Mouse (Mus musculus) ES-CJ7 (cell line): ENCODE measurements around the gene Eef1akmt1.

Experiments used
- DNase-seq: peaks from one replicate; pipeline ENCODE4 v3.0.0; 2011; ENCODE audit warnings: low read depth, low spot score

Eef1akmt1 gene

GRCm38 (mm10) chr14:57547062-57547461, 24.4 kb downstream of the Eef1akmt1 start:
- no peak for DNase-seq

- no peak for DNase-seq
Observed at GRCm38 (mm10) chr14:57546557-57547021, 24.8 kb downstream of the Eef1akmt1 start.

DNA sequence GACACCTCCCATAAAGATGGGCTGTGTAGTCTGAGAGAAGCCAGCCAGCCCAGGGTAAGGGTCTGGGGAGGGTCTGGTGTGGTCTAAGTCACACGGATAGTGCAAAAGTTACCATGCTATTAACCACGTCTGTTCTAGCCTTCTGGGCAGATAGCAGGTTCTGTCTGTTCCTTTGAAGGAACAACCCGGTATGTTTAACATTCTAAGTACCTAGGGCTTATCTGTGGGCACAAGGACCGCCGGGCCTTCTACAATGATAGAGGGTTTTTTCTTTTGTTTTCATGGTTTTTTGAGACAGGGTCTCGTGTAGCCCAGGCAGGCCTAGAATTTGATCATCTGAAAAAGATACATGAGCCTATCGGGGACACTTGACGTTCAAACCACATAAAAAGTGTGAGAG, 25.3 kb downstream of the Eef1akmt1 start:
- DNase-seq, result no peak

DNA sequence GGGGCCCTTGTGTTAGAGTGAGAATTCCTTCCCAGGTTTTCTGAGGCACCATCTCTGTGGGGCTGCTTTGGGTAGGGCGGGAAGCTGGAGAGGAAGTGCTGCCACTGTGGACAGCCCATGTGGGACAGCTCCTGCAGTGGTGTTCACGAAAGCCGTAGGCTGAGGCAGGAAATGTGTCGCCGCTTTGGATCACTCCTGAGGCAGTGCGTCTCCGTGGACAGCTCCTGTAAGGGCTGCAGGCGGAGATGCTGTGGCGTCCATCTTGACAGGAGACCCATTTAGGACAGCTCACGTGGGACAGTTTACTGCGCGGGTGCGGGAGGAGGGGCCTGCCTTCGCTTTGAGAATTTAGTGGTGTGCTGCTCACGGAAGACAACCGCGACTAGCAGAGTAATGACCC, 25.9 kb downstream of the Eef1akmt1 start:
- no peak for DNase-seq

DNA sequence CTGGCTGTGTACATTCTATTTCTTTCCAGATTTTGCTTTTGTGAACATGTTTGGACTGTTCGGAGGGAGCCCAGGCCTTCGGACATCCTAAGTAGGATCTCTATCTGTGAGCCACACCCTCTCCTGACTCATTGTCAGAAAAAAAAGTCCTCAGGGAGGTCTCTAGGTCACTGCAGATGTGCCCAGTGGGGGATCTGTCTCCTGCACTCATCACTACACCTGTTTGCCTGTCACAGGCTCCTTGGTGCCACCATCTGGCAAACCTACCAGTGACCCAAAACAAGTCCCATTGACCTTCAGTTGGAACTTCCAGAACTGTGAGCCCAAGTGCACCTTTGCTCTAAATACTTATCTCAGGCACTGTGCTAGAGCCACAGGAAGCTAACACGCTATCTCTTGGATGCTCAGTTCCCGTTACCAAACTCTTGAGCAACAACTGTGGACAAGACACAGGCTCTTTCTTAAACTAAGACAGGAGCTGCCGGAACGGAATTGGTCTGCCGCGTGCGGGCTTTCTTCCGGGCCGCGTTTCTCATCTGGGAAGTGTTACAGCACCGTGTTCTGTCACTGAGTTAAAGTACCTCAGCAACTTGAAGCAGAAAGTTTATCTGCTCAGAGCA, 27.9 kb downstream of the Eef1akmt1 start:
- peak; percentile 47 for DNase-seq

DNA sequence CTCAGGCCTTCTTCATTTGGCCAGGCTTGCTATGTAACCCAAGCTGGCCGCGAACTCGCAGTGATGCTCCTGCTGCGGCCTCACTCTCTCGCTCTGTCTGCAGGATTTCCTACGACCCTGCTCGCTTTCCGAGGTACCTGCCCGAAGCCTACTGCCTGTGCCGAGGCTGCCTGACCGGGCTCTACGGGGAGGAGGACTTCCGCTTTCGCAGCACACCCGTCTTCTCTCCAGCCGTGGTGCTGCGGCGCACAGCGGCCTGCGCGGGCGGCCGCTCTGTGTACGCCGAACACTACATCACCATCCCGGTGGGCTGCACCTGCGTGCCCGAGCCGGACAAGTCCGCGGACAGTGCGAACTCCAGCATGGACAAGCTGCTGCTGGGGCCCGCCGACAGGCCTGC, 29.2 kb downstream of the Eef1akmt1 start:
- peak; percentile 48 for DNase-seq

DNA sequence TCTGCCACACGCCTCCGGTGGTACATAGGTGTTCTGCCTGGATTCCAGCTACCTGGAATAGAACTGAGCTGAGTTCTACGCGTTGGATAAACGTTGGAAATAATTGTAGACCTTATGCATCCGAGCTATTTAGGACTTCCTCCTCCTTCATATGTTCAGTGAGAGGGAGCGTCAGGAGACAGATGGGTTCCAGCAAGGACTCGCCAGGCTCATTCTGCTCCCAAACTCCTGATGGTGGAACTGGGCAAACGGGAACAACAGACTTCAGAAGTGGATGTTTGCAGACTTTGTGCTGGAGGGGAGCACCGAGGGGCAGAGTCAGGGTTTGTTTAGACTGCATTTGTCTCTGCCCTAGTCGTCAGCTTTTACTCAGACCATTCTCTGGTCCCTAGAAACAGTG, 30.7 kb downstream of the Eef1akmt1 start:
- DNase-seq, result no peak

DNA sequence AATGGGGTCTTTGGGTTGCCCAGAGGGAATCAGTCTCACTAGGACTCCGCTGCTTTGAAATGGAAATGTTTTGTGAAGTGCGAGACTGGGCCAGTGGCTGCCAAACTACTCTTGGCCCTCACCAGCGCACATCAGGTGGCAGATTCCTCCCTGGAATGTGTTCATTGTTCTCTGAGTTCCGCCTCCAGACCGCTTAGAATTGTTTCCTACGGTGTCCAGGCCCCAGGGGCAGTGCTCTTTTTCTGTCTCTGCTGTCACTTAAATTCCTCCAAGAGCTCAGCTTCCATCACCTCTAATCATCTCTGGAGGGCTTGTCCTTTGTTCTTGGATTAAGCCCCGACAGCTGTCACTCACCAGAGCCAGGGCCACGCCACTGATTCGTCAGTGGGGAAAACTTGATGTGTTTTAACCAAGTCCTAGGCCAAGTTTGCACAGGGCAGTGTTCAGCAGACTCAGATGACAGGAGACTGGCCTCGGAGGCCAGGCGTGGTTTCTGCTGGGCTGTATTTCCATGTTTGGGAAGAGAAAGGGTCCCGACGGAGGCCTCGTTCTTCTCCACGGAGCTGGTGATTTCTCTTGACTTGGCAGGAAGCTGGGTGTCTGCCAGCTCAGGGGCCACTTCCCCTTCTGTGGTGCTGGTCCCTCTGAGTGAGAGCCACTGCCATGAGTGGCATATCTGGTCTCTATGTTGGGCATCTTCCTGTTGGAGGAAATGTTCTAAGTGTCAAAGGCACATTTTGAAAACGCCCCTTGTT, 34.0 kb downstream of the Eef1akmt1 start:
- DNase-seq, result peak; percentile 83

GRCm38 (mm10) chr14:57536820-57537219, 34.6 kb downstream of the Eef1akmt1 start:
- DNase-seq, result no peak

DNA sequence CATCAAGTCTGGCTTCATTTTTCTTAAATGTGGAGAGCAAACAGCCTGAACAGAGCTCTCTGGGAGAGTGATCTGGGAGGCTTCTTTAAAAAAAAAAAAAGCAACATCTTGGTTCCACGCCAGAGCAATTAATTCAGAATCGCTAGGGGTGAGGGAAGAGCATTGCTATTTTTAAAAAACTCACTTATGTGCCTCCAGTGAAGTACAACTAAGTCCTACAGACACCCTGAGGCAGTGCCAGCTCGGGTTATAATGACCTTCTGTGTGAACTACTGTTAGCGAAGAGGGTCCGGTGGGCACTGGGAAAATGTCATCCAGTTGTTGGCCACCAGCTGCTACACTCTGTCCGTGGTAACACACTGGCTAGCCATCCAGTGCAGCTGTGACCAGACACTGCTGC, 35.8 kb downstream of the Eef1akmt1 start:
- no peak for DNase-seq

DNA sequence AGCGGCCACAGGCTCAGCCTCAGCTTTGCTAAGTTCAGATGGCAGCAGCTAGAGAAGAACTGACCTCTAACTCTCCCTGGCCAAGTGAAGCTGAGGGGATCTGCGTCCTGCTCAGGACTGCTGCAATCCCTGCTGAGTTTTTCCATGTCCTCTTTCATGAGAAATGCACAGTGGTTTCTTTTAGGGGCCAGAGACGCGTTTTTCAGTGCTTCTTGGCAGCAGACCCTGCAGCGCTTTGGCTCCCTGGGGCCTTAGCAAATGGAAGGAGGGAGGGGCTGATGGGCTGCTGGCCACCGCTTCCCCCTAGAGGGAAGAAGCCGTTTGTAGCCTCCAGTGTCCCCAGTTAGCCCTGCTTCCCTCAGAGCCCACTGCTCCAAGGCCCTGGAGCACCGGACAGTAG, 36.5 kb downstream of the Eef1akmt1 start:
- no peak for DNase-seq

- peak; percentile 54 for DNase-seq
Observed at GRCm38 (mm10) chr14:57534346-57534745, 37.1 kb downstream of the Eef1akmt1 start.

DNA sequence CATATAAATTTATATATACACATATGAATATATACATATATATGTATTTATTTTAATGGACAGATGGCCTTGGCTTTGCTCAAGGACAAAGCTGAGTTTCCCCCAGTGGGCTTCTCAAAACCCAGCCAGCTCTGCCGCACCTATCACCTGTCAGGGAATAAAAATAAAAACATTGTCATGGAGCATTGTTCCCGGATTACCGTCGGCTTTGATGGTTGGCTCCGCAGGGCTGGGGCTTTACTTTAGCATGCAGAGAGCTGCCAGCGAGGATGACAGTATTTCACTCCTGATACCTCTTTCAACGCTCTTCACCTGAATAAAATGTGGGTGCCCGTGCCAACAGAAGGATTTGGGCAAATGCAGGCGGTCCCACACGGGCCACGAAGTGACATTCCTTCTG, 37.6 kb downstream of the Eef1akmt1 start:
- no peak for DNase-seq

- peak; percentile 54 for DNase-seq
Observed at GRCm38 (mm10) chr14:57533214-57533613, 38.2 kb downstream of the Eef1akmt1 start.

- DNase-seq, result no peak
Observed at GRCm38 (mm10) chr14:57532577-57532976, 38.8 kb downstream of the Eef1akmt1 start.

- DNase-seq, result peak; percentile 85
Observed at GRCm38 (mm10) chr14:57529786-57530515, 41.5 kb downstream of the Eef1akmt1 start.

DNA sequence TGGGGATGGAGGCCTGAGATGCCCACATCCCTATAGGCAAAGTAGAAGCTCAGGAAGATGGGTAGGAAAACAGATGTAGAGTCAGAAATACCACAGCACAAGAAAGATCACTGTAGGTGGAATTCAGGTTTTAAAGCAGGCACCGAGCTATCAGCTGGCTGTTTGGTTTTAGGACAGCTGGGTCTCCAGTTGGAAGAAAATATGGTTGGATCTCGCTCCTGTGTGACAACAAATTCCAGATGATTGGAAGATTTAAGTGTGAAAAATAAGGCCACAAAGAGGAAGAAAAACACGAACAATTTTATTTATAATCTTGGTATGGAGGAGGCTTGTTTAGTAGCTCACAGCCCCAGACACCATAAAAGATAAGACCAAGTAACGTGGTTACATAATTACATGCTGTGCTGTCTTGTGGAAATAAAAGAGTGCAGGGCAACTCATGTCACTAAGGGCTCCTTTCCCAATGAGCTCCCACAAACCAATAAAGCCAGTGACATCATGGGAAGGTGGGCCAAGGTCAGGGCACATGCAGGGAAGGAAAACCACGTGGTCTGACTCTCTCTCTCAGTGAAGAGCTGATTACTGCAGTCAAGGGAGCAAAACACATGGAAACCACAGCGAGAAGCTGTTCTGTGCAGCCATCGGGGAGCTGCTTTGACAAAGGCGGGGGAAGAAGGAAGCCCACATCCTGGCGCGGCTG, 42.2 kb downstream of the Eef1akmt1 start:
- DNase-seq, result peak; percentile 85

DNA sequence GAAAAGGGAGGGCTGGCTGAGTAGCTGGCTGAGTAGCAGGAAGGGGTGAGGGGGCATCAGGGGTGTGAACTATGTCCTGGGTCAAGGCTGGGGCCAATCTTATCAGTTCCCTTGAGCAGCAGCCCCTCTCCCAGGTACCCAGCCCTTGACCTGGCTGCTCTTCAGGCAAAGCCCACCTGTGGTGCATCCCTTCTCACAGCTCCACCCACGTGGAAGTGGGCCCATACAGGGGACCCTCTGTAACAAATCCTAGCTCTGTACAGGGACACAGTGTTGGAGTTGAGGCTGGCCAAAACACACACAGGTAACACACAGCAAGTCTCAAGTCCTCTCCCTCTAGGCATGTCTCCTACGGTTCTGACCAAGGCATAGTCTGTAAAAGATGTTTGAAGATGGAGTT, 43.8 kb downstream of the Eef1akmt1 start:
- no peak for DNase-seq

DNA sequence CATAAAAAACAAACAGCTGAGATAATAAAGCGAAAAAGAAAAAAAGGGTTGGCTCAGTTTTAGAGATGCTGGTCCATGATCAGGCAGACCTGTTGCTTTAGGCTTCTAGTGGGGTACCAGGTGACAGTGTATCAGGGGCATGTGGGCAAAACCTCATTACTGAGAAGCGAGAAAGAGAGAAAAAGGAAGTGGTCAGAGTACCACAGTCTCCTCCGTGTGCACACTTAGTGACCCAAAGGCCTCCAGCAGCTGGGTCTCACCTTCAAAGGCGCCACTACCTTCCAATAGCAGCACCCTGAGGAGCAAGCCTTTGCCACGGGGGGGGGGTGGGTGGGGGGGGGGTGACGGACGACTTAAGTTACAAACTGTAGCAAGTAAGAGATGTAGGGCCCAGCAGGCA, 44.3 kb downstream of the Eef1akmt1 start:
- no peak for DNase-seq

- DNase-seq, result no peak
Observed at GRCm38 (mm10) chr14:57526050-57526623, 45.3 kb downstream of the Eef1akmt1 start.

DNA sequence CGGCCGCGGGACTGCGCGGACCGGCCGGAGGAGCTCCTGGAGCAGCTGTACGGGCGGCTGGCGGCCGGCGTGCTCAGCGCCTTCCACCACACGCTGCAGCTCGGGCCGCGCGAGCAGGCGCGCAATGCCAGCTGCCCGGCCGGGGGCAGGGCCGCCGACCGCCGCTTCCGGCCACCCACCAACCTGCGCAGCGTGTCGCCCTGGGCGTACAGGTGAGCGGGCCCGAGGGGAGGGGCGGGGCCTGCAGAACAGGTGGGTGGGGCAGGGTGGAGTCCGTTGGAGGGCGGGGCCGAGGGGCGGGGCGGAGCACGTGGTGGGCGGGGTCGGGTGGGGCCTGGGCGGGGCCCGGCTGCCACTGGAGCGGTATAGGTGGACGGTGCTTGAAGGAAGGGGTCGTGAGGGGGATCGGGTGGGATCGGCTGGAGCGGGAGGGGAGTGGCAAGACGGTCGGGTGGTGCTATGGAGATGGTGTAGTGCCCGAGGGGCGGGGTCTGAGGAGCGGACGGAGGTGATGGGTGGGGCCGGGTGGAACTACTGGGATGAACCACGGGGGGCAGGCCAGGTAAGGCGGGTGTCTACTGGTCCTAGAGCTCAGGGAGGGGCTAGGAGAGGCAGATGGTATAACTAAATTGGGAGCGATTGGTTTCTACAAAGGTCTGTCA, 45.9 kb downstream of the Eef1akmt1 start:
- peak; percentile 91 for DNase-seq
